Mouse (Mus musculus): ENCODE data around the gene Sema3d.

The Sema3d gene

DNA sequence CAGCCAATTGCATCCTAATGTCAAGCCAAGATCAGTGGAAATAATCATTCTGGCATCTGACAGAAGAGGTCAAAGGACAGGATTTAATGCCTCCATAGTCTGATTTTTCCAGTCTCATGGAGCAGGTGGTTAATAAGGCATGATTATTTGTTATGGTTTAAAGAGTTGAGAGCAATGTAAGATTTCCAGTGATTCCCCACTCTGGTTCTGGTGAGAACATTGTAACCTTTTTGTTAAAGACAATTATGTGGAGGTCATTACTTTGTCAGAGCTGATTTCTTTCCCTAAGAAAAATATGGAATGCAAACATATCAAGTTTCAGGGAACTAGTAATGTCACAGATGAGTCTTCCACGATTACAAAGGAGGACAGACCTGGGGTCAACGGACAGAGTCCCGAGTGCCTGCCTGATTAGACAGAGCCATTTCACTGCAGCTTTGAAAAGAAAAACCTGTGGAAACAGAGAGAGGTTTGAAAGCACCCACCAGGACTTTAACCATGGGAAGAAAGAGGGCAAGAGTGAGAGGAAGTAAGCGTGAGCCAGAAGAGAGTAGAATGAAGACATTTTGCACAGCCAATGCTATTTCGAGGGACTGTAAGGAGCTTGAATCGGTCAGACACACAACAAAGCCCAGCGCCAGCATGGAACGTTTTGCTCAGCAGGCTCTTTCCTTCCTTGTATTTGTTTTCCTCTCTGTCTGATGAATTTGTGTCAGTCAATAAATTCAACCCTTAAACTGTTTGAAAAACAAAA is 251.2 kb downstream of the Sema3d start:
- no peak for DNase-seq (ENCODE audit: low read depth)

DNA sequence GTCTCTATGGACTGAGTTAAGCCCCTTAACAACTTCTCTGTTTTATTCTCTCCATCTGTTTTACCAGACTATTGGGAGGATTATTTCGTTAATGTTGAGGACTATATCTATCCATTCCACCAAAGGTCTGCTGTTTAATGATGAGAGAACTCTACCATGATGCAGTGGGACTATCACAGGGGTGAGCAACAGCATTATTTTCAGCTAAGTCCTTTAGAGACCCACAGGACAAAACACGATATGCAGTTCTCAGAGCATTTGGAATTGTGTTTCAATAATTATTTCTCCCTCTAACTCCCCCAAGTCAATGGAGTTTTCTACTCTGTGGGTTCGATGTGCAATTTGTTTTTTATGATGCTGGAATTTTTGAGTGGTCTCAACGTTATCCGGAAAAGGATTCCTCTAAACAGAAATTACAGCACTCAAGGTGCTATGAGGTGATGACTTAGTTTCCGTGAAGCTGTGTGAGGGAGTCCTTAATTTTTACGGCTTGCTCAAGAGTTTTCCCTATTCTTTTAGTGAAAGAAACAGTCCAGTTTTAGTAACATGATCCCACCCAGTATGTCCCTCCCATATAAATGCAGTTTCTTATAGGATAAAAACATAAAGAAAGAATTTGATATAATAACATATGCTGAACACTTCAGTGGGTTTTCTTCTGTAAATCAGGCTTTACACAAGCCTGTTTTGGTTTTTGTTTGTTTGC is 254.7 kb downstream of the Sema3d start:
- no peak for DNase-seq (ENCODE audit: low read depth)

Data from fibroblast of lung, adult 2 months (primary cell).